Mouse (Mus musculus): ENCODE measurements around the gene Mamdc4.

The Mamdc4 gene

DNA sequence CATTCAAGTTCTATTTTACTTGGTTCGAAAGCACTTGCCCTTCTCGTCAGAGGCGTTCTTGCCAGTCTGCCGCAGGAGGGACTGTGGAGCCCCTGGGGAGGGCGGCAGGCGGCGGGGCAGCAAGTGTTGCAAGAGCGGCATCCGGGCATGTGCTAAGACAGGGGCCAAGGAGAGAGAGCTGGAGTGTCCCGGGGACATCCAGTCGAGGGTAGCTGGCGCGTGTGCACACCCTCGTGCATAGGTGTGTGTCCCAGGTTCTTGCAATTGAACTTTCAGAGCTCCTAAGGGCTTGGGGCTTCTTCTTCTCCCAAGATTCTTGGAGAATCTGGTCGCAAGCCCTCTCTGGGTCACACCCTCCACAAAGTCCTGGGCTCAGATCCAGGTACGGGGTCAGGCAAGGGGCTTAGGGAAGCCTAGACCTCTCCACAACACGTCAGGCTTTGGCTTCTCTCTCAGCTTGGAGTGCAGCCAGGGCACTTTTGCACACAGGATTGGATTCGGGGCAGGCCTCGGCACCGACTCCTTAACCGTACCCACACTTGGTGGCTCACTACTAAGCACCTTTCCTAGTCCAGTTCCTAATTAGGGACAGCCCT lies 885 bp upstream of the Mamdc4 start:
- Histone ChIP-seq H3K9me3 (ENCODE audit: low read length) (no peaks in the 10 kb centered on the region), H3K27me3 (ENCODE audit: insufficient read depth, low read length) (peaks cover 53% of the 10 kb centered on the region), H3K4me1 (replicated peaks; ENCODE audit: low read depth, low read length) (peaks cover 58% of the 10 kb centered on the region), H3K36me3 (ENCODE audit: insufficient read depth, low read length) (peaks cover 28% of the 10 kb centered on the region), H3K4me3 (replicated peaks; ENCODE audit: low read length) (peak overlapping the region; percentile 53)
- TF ChIP-seq CTCF (conservative IDR thresholded peaks at IDR 0.05; ENCODE audit: low read length) (no peak), POU5F1 (IDR thresholded peaks at IDR 0.05; ENCODE audit: borderline replicate concordance, low read length) (no peak), NANOG (IDR thresholded peaks at IDR 0.05; ENCODE audit: borderline replicate concordance, low read length) (no peak)

DNA sequence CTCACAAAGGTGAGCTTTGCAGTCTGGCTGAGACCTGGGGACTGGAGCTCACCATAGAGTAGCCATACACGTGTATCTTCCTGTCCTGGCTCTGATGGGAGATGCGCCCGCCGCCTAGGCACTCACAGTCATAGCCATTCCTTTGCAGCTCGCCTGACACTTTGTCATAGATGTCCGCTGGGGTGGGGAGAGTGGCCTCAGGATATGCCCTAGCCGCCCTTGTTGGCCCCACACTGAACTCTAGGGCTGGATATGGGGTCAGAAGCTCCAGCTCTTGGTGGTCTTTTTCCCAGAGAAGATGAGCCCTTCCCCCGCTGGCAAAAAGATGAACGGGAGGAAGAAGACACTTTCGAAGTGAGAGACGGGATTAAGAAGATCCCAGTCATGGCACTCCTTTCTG lies 509 bp downstream of the Mamdc4 start:
- Histone ChIP-seq H3K36me3 (ENCODE audit: insufficient read depth, low read length) (peaks cover 41% of the 10 kb centered on the region), H3K9me3 (ENCODE audit: low read length) (no peaks in the 10 kb centered on the region), H3K27me3 (ENCODE audit: insufficient read depth, low read length) (peaks cover 39% of the 10 kb centered on the region), H3K4me3 (replicated peaks; ENCODE audit: low read length) (peak overlapping the region; percentile 84), H3K4me1 (replicated peaks; ENCODE audit: low read depth, low read length) (peaks cover 53% of the 10 kb centered on the region)
- TF ChIP-seq NANOG (IDR thresholded peaks at IDR 0.05; ENCODE audit: borderline replicate concordance, low read length) (no peak), POU5F1 (IDR thresholded peaks at IDR 0.05; ENCODE audit: borderline replicate concordance, low read length) (no peak), CTCF (conservative IDR thresholded peaks at IDR 0.05; ENCODE audit: low read length) (no peak)

DNA sequence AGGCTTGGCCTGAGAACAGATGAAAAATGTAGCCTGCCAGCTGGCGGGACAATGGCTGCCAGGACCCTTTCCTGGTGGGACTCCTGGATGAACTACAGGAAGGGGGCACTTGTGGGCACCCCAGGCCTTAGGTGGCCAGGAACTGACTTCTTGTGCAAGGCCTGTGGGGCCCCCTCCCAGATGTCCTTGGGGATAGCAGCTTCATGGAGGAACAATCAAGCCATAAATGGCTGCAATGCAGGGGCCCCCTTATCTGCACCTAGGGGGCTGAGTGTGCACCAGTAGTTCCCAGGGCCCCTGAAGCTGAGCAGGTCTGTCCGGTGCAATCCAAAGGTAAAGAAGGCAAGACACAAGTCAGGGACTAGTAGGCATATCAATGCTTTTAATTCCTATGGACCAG lies 1.6 kb downstream of the Mamdc4 start:
- Histone ChIP-seq H3K4me1 (replicated peaks; ENCODE audit: low read depth, low read length) (peaks cover 53% of the 10 kb centered on the region), H3K9me3 (ENCODE audit: low read length) (no peaks in the 10 kb centered on the region), H3K4me3 (replicated peaks; ENCODE audit: low read length) (no peak overlapping the region), H3K27me3 (ENCODE audit: insufficient read depth, low read length) (peaks cover 28% of the 10 kb centered on the region), H3K36me3 (ENCODE audit: insufficient read depth, low read length) (peaks cover 48% of the 10 kb centered on the region)
- TF ChIP-seq POU5F1 (IDR thresholded peaks at IDR 0.05; ENCODE audit: borderline replicate concordance, low read length) (no peak), NANOG (IDR thresholded peaks at IDR 0.05; ENCODE audit: borderline replicate concordance, low read length) (no peak), CTCF (conservative IDR thresholded peaks at IDR 0.05; ENCODE audit: low read length) (no peak)

DNA sequence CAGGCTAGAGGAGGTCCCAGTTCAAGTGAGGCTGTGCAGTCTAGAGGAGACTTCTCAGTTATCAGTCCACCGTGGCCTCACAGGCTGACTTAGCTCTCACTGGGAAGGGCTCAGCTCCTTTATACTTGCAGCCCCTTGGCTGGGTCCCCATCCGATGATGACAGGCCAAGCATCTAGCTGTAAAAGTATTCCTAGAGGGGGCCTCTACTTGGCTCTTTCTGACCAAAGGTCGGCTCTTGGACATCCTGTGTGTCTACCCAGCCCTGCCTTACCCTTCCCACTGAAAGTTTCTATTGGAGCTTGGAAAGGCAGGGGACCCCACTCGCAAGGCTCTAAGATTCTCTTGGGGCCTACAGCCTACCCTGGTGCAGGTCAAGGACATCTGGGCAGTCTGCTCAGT lies 3.4 kb downstream of the Mamdc4 start:
- Histone ChIP-seq H3K4me1 (replicated peaks; ENCODE audit: low read depth, low read length) (peaks cover 45% of the 10 kb centered on the region), H3K36me3 (ENCODE audit: insufficient read depth, low read length) (peaks cover 60% of the 10 kb centered on the region), H3K9me3 (ENCODE audit: low read length) (no peaks in the 10 kb centered on the region), H3K27me3 (ENCODE audit: insufficient read depth, low read length) (peaks cover 10% of the 10 kb centered on the region), H3K4me3 (replicated peaks; ENCODE audit: low read length) (no peak overlapping the region)
- TF ChIP-seq CTCF (conservative IDR thresholded peaks at IDR 0.05; ENCODE audit: low read length), result no peak
- TF ChIP-seq NANOG (IDR thresholded peaks at IDR 0.05; ENCODE audit: borderline replicate concordance, low read length), result no peak
- no peak for TF ChIP-seq POU5F1 (IDR thresholded peaks at IDR 0.05; ENCODE audit: borderline replicate concordance, low read length)

DNA sequence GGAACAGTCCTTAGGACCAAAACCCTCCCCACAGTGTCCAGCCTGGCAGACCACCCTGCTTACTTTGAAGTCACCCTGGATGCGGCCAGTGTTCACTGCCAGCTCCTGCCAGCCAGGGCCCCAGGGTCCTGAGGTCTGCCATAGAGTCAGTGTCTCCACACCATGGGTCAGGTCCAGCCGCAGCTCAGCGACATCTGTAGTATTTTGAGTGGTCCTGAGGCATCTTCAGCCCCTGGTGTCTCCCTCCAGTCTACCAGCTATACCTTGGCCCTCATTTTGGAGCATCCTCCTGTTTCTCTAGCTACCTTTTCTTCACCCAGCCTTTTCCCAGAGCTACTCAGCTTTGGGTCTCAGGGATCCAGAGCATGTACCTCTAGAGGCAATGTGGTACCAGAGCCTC lies 5.3 kb downstream of the Mamdc4 start:
- TF ChIP-seq CTCF (conservative IDR thresholded peaks at IDR 0.05; ENCODE audit: low read length), result no peak
- no peak for TF ChIP-seq POU5F1 (IDR thresholded peaks at IDR 0.05; ENCODE audit: borderline replicate concordance, low read length)
- no peak for TF ChIP-seq NANOG (IDR thresholded peaks at IDR 0.05; ENCODE audit: borderline replicate concordance, low read length)
- Histone ChIP-seq H3K4me3 (replicated peaks; ENCODE audit: low read length) (no peak overlapping the region), H3K36me3 (ENCODE audit: insufficient read depth, low read length) (peaks cover 78% of the 10 kb centered on the region), H3K9me3 (ENCODE audit: low read length) (no peaks in the 10 kb centered on the region), H3K27me3 (ENCODE audit: insufficient read depth, low read length) (no peaks in the 10 kb centered on the region), H3K4me1 (replicated peaks; ENCODE audit: low read depth, low read length) (peaks cover 34% of the 10 kb centered on the region)

GRCm38 (mm10) chr2:25568473-25569019 lies 6.1 kb downstream of the Mamdc4 start:
- Histone ChIP-seq H3K27me3 (ENCODE audit: insufficient read depth, low read length) (no peaks in the 10 kb centered on the region), H3K9me3 (ENCODE audit: low read length) (no peaks in the 10 kb centered on the region), H3K36me3 (ENCODE audit: insufficient read depth, low read length) (peaks cover 85% of the 10 kb centered on the region), H3K4me1 (replicated peaks; ENCODE audit: low read depth, low read length) (peaks cover 27% of the 10 kb centered on the region), H3K4me3 (replicated peaks; ENCODE audit: low read length) (no peak overlapping the region)
- TF ChIP-seq CTCF (conservative IDR thresholded peaks at IDR 0.05; ENCODE audit: low read length) (no peak), POU5F1 (IDR thresholded peaks at IDR 0.05; ENCODE audit: borderline replicate concordance, low read length) (no peak), NANOG (IDR thresholded peaks at IDR 0.05; ENCODE audit: borderline replicate concordance, low read length) (no peak)

GRCm38 (mm10) chr2:25566558-25566957 lies 8.1 kb downstream of the Mamdc4 start:
- TF ChIP-seq POU5F1 (IDR thresholded peaks at IDR 0.05; ENCODE audit: borderline replicate concordance, low read length) (no peak), CTCF (conservative IDR thresholded peaks at IDR 0.05; ENCODE audit: low read length) (no peak), NANOG (IDR thresholded peaks at IDR 0.05; ENCODE audit: borderline replicate concordance, low read length) (no peak)

DNA sequence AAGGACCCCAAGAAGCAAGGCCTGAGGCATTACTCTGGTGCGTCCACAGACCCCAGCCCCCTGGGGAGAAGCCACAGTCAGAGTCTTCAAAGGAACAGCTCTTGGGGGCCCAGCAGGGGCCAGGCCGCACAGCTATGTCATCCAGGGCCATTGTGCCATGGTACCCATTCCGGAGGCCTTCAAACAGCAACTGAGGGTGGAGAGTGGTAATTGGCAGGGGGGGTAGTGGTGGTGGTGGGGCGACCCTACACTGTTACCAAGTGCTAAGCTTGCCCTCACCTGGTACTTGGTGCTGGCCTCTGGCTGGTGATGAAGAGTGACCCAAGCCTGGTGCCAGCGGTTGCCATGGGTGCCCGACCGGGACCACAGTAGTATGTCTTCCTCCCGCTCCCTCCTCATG lies 8.9 kb downstream of the Mamdc4 start:
- Histone ChIP-seq H3K4me1 (replicated peaks; ENCODE audit: low read depth, low read length) (peaks cover 27% of the 10 kb centered on the region), H3K36me3 (ENCODE audit: insufficient read depth, low read length) (peaks cover 88% of the 10 kb centered on the region), H3K9me3 (ENCODE audit: low read length) (no peaks in the 10 kb centered on the region), H3K4me3 (replicated peaks; ENCODE audit: low read length) (no peak overlapping the region), H3K27me3 (ENCODE audit: insufficient read depth, low read length) (no peaks in the 10 kb centered on the region)
- TF ChIP-seq POU5F1 (IDR thresholded peaks at IDR 0.05; ENCODE audit: borderline replicate concordance, low read length) (no peak), NANOG (IDR thresholded peaks at IDR 0.05; ENCODE audit: borderline replicate concordance, low read length) (no peak), CTCF (conservative IDR thresholded peaks at IDR 0.05; ENCODE audit: low read length) (no peak)

More at GRCm38 (mm10) chr2:25566558-25566957, 8.1 kb downstream of the Mamdc4 start:
- no peak overlapping the region for H3K4me3 ChIP-seq (replicated peaks; ENCODE audit: low read length)
- H3K27me3 ChIP-seq (ENCODE audit: insufficient read depth, low read length), result no peaks in the 10 kb centered on the region
- peaks cover 88% of the 10 kb centered on the region for H3K36me3 ChIP-seq (ENCODE audit: insufficient read depth, low read length)
- H3K4me1 ChIP-seq (replicated peaks; ENCODE audit: low read depth, low read length), result peaks cover 27% of the 10 kb centered on the region
- no peaks in the 10 kb centered on the region for H3K9me3 ChIP-seq (ENCODE audit: low read length)

DNA sequence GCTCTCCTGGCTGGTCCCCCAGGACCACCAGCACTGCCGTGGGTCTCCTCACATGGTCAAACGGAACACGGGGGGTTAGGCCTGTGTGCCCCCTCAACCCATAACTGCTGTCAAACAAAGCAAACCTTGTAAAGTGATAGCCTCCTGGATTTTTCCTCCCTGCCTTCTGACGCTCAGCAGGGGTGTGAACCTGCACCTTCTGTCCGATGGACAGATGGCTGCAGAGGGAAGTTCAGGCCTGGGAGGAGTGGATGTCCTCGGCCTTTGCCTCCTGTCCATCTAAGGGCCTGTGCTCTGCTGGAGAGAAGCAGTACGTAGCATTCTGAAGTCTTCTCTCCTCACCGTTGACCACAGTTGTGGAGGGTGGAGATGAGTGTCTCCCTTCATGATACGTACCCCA lies 12.7 kb downstream of the Mamdc4 start:
- no peak for TF ChIP-seq CTCF (conservative IDR thresholded peaks at IDR 0.05; ENCODE audit: low read length)
- no peak for TF ChIP-seq NANOG (IDR thresholded peaks at IDR 0.05; ENCODE audit: borderline replicate concordance, low read length)
- no peak for TF ChIP-seq POU5F1 (IDR thresholded peaks at IDR 0.05; ENCODE audit: borderline replicate concordance, low read length)
- Histone ChIP-seq H3K27me3 (ENCODE audit: insufficient read depth, low read length) (no peaks in the 10 kb centered on the region), H3K9me3 (ENCODE audit: low read length) (no peaks in the 10 kb centered on the region), H3K4me1 (replicated peaks; ENCODE audit: low read depth, low read length) (peaks cover 25% of the 10 kb centered on the region), H3K36me3 (ENCODE audit: insufficient read depth, low read length) (peaks cover 77% of the 10 kb centered on the region), H3K4me3 (replicated peaks; ENCODE audit: low read length) (no peak overlapping the region)

Measured in E14TG2a.4 (cell line).